Mouse (Mus musculus): ENCODE data around the gene Spata20.

Gene Spata20

DNA sequence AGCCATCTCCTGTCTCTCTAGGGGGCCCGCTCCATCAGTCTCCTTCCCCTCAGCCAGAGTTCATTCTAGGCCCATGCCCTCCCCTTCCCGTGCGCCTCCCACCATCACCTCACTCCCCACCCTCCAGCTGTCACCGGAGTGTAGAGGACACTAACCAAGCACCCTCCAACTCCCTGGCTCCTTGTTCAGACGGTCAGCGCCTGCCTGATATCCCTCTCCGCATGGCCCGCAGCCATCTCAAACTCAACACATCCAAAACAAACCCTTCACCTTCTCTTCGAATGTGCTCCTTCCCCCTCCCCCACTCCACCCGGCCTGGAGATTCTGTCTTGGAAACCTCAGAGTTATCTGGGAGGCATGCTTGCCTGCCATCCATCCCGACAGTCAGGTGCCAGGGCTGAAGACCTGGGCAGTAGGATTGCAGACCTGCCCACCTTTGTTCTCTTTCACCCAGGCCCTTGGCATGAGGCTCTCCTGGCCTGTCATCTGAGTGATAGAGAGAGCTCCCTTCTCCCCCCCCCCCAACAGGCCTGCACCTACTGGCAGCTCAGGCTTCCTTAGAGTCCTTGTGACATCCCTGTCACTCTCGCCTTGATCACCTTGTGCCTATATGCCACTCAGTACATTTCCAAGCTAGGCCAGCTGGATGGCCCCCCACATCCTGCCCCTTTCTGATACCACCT lies 34.7 kb downstream of the Spata20 start:
- DNase-seq (ENCODE audit: low spot score in 2 of 2): no peak

GRCm38 (mm10) chr11:94449886-94450285 lies 36.1 kb downstream of the Spata20 start:
- DNase-seq (ENCODE audit: low spot score in 2 of 2): no peak

GRCm38 (mm10) chr11:94449239-94449638 lies 36.7 kb downstream of the Spata20 start:
- no peak for DNase-seq (ENCODE audit: low spot score in 2 of 2)

- DNase-seq (ENCODE audit: low spot score in 2 of 2): no peak
Measured at GRCm38 (mm10) chr11:94447017-94447416, 39.0 kb downstream of the Spata20 start.

- no peak for DNase-seq (ENCODE audit: low spot score in 2 of 2)
Measured at GRCm38 (mm10) chr11:94445300-94445699, 40.7 kb downstream of the Spata20 start.

- DNase-seq (ENCODE audit: low spot score in 2 of 2): no peak
Measured at GRCm38 (mm10) chr11:94444829-94445228, 41.1 kb downstream of the Spata20 start.

DNA sequence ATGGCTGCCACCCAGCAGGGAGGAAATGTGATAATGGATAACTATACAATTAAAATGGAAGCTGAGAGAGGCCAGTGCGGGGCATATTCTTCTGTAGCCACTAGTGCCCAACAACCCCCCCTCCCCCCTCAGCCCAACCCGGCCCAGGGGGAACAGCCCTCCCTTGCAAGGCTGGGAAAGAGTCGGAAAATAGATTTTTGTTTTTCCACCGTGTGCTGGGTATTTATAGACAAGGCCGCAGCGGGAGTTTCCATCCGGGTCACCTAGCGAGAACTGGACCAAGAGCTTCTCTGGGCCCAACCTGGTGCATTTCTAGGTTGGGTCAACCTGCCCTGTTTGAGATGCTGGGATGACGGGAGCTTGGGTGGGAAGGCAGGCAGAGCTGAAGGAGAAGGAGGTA lies 44.2 kb downstream of the Spata20 start:
- no peak for DNase-seq (ENCODE audit: low spot score in 2 of 2)

- no peak for DNase-seq (ENCODE audit: low spot score in 2 of 2)
Measured at GRCm38 (mm10) chr11:94441122-94441521, 44.9 kb downstream of the Spata20 start.

GRCm38 (mm10) chr11:94440421-94440820 lies 45.6 kb downstream of the Spata20 start:
- no peak for DNase-seq (ENCODE audit: low spot score in 2 of 2)

DNA sequence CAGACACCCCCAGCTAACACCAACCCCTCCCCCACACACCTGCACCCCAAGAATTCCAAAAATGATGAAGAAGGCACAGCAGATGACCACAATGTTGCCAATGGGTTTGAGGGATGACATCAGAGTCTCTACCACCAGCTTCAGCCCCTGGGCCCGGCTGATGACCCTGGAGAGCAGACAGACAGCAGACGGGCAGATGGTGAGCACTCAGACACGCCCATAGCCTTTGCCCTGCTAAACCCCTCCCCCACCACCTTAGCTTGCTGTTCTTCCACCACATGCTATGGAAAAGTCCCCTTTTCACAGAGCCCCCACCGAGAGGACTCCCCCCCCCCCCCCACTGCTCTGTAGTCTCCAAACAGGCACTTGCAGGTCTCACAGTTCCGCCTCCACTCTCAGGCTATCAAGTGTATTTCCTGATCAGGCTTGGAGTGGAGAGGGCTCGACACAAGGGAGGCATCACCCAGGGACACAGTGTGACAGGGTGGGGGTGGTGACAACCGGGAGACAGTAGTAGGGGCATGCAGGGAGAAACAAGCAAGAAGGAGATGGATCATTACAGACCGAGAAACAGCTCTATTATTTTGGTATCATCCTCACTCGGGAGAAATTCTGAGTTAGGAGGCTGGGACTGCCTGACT lies 56.8 kb downstream of the Spata20 start:
- DNase-seq (ENCODE audit: low spot score in 2 of 2): no peak

Measured in natural killer cell, adult 2 months (primary cell).